Mouse (Mus musculus) gastrocnemius, postnatal 10 days (tissue): Measurements from ENCODE around the gene Vps51. TPM values are rescaled to one million over a fixed set of nuclear protein-coding genes. Genes with fewer than 3 reads are reported as not detected.

Experiments used
- DNase-seq: peaks from one replicate; pipeline ENCODE4 v3.0.0; 2021; ENCODE audit warnings: mixed read lengths
- total RNA-seq, 2 experiments: library from RNA; stranded (reverse); gene quantifications; 2 replicates each; pipeline ENCODE4 v1.2.3; 2021

Gene Vps51
- total RNA-seq, 2 experiments from 2014 or later: 23.1 to 29.4 TPM

DNA sequence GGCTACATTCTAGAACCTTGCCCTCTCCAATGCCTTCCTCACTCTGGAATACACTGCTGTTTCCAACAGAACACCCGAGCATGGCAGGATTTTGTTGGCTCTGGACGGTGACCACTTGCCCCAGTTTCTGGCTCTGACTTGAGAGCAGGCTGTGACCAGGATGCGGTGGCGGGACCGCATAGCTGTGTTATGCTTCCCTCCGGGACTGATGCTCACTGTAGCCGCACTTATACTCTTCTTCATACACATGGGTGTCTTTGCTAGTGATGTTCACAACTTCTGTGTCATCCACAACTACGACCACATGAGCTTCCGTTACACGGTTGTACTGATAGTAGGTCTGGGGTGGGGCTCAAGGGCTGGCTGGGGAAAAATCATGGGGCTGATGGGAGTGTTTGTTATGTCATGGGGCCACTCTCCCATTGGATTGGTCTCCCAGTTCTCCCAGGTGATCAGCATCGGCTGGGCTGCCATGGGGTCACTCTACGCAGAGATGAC, 3.0 kb upstream of the Vps51 start, which contains the start of gene Tmem262:
Gene Tmem262, plus strand, starts transcription at position 51 of the 498 bp plus-strand sequence.
- DNase-seq: no peak

DNA sequence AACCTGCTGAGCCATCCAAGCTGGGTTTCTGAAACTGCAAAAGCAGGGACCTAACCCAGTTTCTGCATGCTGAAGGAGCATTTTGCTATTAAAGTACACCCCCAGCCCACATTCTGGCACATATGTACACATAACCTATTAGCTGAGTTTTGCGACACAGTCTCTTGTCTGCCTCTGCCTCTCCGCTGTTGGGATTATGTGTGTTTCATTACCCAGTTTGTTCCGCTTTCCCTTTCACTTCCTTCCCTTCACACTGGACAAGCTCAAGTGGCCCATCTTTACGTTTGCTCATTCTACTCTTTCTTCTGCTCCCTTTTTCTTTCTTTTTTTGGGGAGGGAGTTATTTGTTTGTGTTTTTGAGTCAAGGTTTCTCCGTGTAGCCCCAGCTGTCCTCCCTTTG, 3.1 kb downstream of the Vps51 start:
- DNase-seq: no peak

DNA sequence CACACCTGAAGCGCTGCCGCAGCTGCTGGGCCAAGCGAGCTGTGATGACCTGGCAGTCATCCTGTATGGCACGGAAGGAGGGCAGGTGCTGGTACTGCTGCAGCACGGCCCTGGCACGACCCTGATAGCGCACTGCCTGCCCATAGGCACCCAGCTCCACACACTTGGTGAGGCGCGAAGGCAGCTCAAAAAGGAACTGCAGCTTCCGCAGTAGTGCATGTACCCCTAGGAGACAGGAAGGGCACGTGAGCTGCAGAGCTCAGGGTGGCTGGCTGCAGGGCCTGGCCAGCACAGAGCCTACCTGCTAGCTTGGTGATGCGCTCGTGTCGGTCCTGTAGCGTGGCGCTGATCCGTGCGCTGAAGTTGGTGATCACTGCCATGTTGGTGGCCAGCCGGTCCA, 5.8 kb downstream of the Vps51 start:
- no peak for DNase-seq

DNA sequence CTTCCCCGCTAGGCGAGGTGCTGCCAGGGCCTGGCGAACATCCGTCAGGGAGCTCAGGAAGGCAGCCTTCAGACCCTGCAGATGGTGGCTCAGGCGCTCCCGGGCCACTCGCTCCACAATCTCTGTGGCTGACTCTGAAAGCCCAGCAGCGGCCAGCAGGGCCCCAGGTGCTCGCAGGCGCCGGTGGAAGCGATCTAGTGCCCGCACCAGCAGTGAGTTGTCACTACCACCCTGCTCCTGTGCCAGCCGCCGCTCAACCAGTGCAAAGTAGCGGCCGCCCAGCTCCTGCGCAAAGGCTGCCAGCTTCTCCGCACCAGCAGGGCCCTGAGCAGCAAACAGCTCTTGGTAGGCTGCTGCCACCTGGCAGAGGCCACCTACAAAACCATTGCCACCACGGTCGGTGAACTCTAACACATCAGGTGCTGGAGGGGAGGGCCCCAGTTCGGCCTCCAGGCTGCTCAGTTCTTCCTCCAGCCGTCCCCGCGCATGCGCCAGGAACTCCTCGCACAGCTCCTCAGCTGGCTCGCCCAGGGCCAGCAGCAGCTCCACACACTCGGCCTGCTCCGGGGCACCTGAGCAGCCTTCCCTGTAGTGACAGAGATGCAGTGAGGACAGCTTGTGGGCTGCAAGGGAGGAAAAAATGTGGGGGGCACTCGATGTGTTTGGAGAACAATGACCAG, 6.3 kb downstream of the Vps51 start:
- DNase-seq: no peak

DNA sequence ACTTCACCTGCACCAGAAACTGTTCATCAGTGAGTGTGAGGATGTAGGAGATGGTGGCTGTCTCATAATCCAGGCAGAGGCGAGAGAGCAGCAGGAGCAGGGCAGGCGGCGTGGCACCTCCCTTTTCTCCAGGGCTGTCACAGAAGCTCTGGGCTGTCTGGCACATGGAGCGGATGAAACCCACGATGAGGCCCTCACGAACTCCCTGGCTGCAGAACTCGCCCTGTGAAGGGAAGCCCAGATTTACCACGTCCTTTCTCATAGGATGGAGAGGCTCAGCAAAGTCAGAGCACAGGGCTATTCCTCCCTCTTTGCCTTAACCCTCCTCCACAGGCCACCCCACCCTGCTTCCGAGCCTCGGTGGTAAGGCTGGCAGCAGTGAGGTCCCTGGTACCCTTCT, 7.2 kb downstream of the Vps51 start:
- no peak for DNase-seq

GRCm38 (mm10) chr19:6068951-6069350, 8.1 kb downstream of the Vps51 start:
- DNase-seq: no peak

DNA sequence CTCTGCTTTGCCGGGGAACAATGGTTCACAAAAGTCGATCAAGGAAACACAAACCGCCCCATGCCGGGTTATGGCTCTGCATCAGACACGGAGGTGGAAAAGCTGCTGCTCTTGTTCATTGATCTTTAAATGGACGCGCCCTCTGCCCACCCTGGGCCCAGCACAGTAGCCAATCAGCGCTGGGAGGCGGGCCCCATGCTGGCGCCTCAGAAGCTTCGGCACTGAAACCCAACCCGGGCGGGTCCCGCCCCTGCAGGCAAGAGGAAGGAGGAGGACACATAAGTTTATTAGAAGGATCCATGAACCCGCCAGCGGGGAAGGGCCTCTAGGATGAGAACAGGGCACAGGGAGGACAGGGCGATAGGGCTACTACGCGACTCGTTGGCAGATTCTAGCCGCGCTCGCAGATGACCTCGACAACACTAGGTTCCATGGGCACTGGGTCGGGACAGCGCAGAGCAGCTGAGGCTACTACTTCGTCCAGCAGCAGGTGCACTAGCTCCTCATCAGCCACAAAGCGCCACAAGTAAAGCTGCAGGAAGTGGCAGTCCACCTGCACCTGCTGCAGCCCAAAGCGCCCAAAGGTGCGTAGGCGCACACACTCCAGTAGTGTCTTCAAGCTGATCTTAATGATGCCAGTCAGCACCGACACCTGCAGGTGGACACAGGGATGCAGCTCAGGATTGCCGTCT, 9.2 kb downstream of the Vps51 start, which contains the start of gene Tm7sf2:
Gene Tm7sf2, minus strand, starts transcription at position 650 of the 692 bp plus-strand sequence.
- peak; percentile 85 for DNase-seq

DNA sequence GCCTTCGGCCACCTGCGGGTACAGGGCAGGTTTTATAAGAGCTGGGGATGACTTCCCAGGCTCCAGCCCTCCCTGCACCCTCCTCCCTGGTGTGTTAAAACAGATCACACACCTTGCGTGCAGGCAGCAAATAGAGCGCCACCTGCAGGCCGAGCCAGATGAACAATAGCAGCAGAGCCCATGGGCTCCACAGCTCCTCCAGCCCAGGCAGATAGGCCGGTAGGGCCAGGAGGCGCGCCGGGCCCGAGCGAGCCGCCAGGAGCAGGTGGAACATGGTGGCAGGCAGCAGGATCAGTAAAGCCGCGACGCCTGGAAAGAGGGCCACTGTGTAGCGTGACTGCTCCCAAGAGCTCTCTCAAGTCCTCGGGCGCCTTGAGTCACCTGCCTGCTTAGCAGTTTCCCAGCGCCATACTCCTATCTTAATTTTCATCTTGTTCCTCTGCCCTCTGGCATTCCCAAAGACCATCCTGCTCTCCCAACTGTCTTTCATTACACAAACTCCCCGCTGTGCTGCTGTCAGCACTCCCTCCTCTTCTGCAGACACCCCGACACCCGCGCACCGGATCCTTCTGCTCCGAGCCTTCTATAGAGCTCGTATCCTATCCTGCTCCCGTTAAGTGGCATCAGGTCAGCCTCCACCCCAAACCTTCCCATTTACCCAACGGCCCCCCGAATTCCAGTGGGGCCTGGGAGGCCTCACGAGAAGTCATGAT, 9.9 kb downstream of the Vps51 start:
- DNase-seq: peak; percentile 84

- DNase-seq: no peak
Observed at GRCm38 (mm10) chr19:6066571-6066970, 10.5 kb downstream of the Vps51 start.

- no peak for DNase-seq
Observed at GRCm38 (mm10) chr19:6063081-6063480, 13.9 kb downstream of the Vps51 start.

- DNase-seq: no peak
Observed at GRCm38 (mm10) chr19:6062418-6062817, 14.6 kb downstream of the Vps51 start.

GRCm38 (mm10) chr19:6061641-6062302, 15.3 kb downstream of the Vps51 start:
- DNase-seq: peak; percentile 29

GRCm38 (mm10) chr19:6061021-6061533, 16.0 kb downstream of the Vps51 start, which contains the start of gene Znhit2:
TSS of gene Znhit2 (plus strand) at chr19:6061192.
- peak; percentile 88 for DNase-seq

DNA sequence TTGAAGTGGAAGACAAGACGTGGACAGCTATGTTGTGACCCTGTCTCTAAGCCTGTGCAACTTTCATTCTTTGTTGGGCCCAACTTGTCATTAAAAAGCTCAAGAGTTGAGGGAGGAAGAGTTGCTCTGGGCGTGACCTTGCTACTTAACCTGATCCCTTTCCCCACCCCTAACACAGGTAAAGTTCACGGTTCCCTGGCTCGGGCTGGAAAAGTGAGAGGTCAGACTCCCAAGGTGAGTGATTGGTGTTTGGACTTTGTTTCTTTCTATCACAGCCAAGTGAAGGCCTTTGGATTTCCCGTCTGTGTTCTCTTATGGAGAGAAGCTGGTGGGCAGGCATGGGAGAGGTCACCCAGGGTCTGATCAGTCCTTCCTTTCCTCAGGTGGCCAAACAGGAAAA, 18.1 kb downstream of the Vps51 start:
- no peak for DNase-seq

DNA sequence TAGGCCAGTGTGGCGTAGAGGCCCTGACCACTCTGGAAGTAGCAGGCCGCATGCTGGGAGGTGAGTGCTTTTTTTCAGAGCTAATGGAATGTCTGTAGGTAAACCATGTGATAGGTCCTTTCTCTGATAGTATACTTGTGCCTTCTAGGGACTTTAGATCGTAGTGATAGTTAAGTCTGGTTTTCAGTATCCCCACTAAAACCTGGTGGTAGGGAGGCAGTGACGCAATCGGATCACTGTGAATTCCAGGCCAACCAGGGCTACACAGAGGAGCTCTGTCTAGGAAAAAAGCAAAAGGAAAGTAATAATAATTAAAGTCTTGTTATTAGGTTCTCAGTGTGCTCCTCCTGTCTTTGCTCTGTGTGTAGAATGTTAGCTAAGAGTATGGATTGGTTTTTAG, 18.5 kb downstream of the Vps51 start:
- DNase-seq: no peak

GRCm38 (mm10) chr19:6057313-6058096, 19.5 kb downstream of the Vps51 start, which contains the start of the genes Mrpl49 and Fau:
TSS of gene Mrpl49 (minus strand) at chr19:6057785.
TSS of gene Fau (plus strand) at chr19:6057844.
- peak; percentile 99 for DNase-seq

GRCm38 (mm10) chr19:6056696-6057095, 20.3 kb downstream of the Vps51 start:
- DNase-seq: no peak

DNA sequence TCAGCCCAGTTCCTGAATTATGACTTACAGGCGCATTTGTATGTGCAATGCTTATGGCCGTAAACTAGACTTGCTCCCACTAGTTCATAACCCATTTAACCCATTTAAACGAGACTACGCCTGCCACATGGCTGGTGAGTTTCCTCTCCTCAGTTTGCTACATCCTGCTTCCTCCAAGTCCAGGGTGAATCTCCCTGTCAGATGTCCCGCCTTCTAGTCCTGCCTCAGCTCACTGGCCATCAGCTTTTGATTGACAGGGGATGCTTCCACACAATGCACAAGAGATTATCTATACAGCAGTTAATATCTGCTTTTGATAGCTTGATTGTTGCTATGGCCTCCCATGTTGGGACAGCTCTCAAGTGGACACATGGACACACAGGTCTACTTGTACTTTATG, 22.7 kb downstream of the Vps51 start:
- DNase-seq: no peak

- no peak for DNase-seq
Observed at GRCm38 (mm10) chr19:6052516-6052915, 24.5 kb downstream of the Vps51 start.

DNA sequence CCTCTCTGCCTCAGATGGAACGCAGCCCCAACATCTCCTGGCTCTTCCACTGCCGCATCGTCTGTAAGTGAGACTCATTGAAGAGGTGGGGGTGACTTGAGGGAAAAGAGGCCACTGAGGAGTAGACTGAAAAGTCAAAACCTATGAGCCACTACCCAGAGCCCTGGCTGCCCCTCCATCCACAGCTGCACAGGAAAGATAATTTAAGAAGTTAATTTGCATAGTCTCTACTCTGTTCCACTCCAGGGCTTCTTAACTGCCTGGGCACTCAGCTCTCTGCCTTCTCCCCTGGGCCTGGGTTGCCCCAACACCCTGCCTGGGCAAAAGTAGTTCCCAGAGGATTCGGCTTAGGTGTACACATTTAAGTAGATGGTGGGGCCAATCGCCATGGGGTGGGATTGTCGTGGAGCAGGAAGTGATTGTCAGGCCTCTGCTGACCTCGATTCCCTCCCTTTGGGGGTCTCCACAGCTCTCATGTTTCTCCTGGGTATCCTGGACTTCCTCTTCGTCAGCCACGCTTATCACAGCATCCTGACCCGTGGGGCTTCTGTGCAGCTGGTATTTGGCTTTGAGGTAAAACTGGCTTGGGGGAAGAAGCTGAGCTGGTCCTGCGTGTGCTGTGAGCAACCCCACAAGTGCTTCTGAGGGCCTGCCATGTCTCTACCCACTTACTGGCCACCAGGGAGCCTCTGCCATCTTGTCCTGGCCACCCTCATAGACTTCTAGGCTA, 28.2 kb downstream of the Vps51 start:
- DNase-seq: no peak

DNA sequence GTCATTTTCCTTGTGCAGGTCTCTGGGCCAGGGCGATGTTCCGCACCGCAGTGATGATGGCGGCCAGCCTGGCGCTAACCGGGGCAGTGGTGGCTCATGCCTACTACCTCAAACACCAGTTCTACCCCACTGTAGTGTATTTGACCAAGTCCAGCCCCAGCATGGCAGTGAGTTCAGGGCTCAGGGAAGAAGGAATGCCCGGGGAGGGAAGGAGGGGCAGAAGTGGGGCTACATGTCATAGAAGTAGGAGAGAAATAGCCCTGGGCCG, 29.2 kb downstream of the Vps51 start:
- DNase-seq: no peak
